Mouse (Mus musculus) lung, adult 18-20 months (tissue): ENCODE measurements around the gene Cnot3.
A peak's percentile ranks its signal among the peaks of the same experiment; 100 is the strongest.
"Not testable (repeated sequence)": the region's sequence is repeated elsewhere in the genome, so short reads cannot be mapped to it uniquely, and the experiment has no call there.

Experiments
- DNase-seq, 2 experiments: peaks; one replicate each; pipeline ENCODE4 v3.0.0; 2022; ENCODE audit warnings: mixed read lengths in 2 of 2

Cnot3 gene

DNA sequence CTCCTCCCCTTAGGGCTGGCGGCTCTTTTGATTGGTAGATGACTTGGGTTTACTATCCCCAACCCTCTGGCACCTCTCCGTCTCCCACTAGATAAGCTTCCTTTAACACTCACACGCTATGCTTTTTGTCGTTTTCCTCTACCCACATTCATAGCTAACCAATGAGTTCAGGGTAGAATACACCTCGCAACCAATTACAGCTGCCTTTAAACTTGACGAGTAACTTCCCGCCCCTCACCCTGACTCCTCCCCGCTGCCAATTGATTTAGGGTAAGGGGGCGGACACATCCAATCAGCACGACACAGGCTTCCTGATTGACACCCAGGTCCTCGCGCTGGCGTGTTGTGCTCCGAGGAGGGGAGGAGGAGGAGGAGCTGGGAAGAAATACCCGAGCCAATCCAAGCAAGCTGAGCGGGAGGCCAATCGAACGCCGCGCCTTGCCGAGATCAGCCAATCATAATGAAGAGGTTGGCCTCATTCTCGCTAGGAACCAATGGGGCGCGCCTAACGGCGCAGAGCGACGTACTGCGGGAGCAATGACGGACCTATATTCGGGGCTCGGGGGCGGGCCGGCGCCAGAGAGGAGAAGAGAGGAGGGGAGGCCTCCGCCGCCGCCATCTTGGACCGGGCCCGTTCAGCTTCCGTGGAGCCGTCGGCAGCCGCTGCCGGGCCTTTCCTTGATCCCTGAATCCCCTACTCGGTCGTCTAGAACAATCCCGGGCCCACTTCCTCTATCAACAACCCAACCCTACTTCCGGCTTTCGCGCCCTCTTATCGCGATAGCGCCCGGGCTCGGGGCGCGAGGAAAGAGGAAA is at the start of gene Cnot3:
Gene Cnot3 (plus strand): TSS at position 597 of the 816 bp plus-strand sequence.
- peak; percentile 100 for DNase-seq

DNA sequence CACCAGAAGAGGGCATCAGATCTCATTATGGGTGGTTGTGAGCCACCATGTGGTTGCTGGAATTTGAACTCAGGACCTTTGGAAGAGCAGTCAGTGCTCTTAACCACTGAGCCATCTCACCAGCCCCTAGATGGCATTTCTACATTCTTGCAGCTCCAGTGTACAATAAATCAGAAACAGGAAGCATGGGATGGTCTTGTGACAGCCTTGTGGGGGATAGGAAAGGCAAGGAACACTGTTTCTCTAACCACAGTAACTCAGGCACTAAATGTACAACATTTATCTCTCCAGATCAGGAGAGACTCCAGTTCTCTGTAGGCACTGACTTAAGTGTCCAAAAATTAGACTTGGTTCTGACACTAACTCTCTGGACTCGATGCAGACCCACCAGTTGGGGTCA is 47.3 kb upstream of the Cnot3 start:
- DNase-seq, result not testable (repeated sequence)

DNA sequence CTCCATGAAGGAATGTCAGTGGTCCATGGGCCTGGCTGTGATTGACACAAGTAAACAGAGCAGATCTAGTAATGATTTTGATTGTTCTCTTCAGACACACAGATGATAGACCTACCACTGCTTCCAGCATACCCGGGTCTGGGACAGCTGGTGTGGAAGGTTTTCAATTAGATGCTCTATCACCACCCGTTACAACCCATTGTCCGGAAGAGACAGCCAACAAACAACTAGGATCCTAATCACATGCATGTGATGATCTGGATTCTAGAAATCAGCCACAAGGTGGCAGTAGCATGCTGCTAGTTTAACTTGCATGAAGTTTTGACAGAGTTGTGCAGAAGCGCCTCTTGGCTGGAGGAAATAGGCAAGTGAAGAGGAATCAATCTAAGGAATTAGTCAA is 43.9 kb upstream of the Cnot3 start:
- DNase-seq, result peak; percentile 44 to 61

DNA sequence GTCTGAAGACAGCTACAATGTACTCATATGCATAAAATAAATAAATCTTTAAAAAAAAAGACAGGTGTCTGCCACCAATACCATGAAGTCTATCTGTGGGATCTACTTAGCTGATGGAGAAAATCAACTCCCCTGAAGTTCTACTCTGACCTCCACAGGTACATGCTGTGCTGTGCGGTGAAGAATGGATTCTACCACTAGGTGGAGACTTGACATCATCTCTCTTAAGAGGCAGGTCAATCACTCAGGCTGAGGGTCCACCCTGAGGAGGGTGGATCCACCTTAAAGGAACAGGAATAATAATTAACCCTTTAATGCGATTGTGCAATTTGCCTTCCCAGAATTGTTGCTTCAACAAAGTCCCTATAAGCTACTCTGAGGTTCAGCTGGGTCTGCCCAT is 38.3 kb upstream of the Cnot3 start:
- DNase-seq, result no peak

DNA sequence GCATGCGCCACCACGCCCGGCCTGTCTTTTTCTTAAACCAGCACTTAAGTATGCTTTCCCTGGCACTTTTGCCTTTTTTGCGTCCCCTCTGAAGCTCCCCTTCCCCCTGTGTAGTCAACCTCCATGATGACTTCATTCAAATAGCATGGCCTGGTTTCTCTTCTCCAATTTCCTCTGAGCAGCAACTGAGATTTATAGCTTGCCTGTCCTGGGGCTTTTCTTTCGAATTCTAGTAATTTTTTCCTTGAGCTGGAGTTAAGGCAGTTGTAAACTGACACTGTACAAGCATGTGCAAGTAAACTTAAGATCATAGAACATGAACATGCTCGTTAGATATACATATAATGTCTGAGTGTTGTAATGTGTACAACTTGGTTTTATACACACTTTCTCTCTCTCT is 37.7 kb upstream of the Cnot3 start:
- DNase-seq, result no peak

DNA sequence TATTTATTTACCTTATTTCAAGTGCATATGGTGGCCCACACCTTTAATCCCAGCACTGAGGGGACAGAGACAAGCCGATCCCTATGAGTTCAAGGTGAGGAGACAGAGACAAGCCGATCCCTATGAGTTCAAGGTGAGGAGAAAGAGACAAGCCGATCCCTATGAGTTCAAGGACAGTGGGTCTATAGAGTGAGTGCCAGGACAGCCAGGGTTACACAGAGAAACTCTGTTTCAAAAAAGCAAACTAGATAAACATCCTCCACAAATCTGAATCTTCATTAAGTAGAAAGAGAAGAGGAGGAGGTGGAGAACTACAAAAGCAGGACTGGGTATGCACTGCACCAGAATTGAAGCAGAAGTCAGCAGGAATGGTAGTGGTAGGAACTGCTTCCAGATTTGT is 36.4 kb upstream of the Cnot3 start:
- DNase-seq, result no peak

DNA sequence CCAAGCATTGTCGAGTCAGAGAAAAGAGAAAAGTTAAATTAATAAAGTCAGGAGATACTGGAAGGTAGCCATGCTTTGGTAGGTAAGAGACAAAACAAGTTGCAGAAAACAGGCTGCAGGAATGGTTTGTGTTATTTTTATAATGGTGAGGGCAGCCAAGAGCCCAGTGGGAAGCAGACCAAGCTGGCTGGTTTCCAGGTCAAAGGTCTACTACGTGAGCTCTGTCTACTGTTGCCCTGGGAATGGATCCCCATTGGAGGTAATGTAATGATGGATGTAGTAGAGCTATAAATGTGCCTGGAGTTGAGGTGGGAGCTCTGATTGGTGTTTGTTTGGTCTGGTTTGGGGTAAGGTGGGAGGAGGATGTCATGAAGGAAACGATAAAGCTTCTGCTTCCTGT is 36.0 kb upstream of the Cnot3 start:
- DNase-seq, result no peak

DNA sequence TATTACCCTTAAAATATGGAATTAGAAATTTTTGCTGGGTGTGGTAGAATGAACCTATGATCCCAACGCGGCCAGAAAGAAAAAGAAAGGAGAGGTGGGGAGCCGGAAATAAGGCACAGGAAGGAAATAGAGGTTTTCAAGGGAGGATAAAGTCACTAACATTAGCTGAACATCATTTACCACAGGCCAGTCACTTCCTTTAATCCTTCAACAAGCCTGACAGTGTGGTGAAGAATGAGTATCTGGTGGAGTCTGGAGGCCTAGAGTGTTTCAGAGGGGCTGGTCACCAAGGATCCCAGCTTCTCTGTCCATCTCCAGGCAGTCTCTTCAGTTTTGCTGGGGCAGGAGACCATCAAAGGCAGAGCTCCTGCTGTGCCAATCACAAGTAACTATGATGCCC is 34.6 kb upstream of the Cnot3 start:
- DNase-seq, result no peak

DNA sequence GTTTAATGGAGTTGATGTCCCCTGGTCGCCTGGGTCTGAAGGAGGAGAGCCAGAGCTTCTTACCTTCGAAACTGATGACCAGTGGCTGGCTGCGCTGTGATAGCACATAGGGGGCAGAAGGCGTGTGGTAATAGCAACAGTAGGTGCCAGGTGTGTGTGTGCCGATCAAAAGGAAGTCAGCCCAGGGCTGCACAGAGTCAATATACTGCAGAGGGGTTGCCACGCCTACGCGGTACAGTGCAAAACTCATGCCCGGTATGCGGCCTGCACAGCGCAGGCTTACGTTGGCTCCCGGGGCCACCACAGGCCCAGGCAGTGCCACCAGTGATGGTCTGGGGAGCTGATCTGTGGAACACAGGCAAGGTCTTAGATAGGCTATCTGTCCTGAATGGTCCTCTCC is 34.1 kb upstream of the Cnot3 start:
- DNase-seq, result no peak

DNA sequence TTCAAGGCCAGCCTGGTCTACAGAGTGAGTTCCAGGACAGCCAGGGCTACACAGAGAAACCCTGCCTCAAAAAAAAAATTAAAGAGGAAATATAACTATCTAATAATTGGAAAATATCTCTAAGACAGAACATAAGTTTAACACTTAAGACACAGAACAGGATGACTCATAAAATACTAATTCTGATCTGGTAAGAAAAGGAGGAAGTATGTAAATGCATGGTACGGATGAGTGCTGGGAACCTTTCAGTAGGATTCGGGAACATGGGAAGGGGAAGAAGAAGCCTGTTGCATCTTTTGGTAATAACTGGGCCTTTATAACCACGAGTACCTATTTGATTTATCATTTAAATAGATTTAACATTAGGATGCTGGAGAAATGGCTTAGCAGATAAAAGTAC is 31.0 kb upstream of the Cnot3 start:
- DNase-seq, result no peak

DNA sequence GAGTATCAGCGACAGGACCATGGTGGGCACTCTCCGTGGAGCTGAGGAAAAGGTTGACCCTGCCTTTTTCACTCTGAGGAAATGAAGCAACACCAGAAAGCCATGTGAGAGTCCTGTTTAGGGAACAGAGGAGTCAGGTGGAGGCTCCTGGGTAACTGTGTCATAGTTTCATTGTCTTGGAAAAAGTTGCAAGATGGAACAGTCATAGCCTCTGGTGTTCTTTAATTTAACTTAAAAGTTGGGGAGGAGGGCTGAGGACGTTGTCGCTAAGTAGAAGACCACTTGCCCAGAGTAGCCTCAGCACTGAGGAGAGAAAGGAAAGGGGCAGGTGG is 29.0 kb upstream of the Cnot3 start, which contains the start of gene Oscar:
Gene Oscar (minus strand): TSS at position 101 of the 332 bp plus-strand sequence.
- DNase-seq, result no peak

DNA sequence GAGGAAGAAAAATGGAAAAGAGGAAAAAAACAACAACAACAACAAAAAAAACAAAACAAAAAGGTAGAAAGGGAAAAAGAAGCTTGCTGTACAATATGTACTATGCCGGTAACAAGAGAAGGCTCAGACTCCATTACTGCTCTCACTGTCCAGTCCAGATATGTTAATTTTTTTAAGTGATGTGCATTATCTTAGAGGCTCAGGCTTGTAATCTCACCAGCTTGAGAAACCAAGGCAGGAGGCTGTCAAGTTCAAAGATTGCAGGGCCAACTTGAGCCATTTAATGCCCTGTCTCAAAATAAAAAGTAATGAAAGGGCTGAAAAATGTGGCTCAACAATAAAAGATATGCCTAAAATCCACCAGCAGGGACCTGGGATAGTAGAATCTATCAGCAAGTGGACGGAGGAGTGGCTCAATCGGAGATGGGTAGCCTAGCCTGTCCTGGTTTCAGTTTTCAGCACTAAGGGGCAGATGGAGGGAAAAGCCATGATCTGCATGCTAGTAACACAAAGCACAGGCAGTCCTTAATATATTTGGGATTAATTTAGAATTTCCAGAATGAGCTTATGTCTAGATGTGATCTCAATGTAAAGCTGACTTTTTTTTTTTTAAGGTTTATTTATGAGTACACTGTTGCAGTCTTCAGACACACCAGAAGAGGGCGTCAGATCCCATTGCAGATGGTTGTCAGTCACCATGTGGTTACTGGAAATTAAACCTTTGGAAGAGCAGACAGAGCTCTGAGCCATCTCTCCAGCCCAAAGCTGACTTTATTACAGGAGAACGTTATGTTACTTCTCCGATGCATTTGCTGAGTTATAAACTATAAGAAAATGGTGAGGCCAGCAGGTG is 28.5 kb upstream of the Cnot3 start:
- no peak for DNase-seq

DNA sequence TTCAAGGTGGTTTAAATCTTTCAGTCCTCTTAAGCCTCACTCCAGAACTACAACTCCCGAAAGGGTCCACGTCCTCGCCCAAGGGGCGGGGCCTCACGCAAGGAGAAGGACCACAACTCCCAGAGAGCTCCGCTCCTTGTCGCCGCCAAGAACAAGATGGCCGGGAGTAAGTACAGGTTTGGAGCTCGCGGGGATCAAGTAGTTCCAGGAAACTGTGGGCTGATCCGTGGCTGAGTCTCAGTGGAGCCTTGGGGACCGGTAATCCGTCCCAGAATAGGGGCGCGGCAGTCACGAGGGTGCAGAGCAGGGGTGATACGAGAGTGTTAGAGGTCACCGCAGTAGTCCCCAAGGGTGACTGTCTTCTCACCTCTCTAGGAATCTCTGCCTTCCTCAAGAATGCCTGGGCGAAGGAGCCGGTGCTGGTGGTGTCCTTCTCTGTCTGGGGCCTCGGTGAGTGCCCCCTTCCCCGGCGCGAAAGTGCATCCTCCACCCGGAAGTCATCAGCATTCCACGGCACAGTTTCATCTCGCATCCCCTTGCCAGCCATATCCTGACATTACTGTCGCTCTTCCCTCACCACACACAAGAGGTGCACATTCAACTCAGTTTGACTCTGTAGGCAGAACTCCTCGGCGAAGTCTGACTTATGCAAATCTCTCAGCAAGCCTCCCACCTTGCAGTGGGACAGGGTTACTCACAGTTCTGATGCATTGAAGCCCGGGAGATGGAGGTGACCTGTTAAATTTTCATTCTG is 27.6 kb upstream of the Cnot3 start, which contains the start of gene Ndufa3:
Gene Ndufa3 (plus strand): TSS at position 132 of the 754 bp plus-strand sequence.
- peak; percentile 90 to 93 for DNase-seq

DNA sequence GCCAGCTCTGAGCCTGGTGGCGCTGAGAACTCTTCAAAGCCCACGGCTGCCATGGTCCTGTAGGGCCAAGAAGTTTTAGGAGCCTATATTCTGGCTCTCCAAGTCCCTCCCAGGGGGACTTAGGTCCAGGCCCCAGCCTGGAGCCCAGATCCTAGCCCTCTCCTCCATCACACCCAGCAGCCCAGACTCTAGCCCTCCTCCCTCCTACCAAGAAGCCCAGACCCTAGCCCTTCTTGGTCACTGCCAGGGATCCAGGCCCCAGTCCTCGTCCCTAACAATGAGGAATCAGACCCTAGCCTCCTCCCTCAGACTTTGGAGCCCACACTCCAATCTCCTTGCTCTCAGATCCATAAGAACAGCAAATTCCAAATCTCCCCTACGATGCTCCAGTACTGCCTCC is 16.0 kb upstream of the Cnot3 start:
- DNase-seq, result no peak

DNA sequence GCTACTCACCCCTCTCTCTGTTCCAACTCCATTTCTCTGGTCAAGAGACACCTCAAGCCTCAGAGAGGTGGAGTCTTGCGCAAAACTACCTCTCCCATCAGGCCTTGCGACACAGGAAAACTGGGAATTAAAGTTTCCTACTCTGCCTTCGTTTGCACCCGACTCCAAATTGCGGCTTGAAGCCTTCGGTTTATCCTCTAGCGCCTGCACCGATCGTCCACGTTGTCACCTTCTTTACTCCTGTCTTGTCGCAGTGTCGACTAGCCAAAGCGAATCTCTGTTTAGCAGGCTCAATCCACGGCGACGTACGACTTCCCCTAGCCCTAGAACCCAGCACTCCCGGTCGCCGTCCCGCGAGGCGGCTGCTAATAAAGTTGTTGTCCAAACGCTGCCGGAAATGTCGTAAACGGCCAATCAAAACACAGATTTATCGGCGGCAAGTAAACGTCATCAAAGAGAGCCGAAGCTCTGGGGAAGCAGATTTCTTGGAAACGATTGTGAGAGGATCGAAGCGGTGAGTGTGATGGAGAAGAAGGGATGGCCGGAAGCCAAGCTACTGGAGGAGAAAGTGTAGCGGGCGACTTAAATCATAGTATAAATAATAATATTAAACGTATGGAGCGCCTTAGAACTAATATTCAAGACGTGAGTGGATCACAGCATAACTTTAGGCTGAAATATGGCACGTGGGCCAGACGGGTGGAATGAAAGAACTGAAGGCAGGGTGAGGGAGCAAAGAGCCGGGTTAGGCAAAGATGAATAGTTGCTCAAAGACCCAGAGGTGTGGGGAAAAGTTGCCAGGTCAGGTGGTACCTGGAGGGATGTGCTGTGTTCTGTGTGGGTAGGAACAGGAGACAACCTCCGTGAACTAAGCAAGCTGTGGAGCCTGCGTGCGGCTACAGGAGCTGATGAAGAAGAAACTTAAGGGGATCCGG is 15.3 kb upstream of the Cnot3 start, which contains the start of the genes Tfpt and Prpf31:
Gene Tfpt (minus strand): TSS at position 387 of the 935 bp plus-strand sequence.
Gene Prpf31 (plus strand): TSS at position 443 of the 935 bp plus-strand sequence.
- DNase-seq, result peak; percentile 94 to 95

DNA sequence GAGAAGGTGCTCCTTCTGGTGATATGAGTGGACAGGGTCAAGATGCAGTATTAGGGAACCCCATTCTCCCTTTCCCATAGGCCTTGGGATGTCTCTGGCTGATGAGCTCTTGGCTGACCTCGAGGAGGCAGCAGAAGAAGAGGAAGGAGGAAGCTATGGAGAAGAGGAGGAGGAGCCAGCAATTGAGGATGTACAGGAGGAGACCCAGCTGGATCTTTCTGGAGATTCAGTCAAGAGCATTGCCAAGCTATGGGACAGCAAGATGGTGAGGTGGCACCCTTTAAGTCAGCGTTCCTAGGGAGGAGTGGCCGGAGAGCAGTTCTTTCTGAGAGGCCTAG is 14.6 kb upstream of the Cnot3 start:
- DNase-seq, result no peak

DNA sequence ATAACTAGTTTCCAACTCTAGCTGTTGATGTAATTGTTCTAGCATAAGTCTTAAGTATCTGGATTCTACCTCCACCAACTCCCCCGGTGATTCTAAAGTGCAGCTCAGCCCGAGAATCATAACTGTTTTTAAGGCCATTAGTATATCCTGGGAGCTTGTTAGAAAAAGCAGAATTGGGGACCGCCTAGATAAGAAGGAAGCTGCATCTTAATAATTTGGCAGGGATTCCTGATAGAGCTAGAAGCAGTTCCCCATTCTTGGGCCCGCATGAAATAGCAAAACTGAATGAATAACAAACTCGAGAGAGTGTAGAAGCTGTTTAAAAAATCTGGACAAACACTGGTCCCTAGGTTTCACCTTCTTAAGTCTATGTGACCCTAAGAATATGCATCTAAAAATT is 1.7 kb upstream of the Cnot3 start:
- no peak for DNase-seq

DNA sequence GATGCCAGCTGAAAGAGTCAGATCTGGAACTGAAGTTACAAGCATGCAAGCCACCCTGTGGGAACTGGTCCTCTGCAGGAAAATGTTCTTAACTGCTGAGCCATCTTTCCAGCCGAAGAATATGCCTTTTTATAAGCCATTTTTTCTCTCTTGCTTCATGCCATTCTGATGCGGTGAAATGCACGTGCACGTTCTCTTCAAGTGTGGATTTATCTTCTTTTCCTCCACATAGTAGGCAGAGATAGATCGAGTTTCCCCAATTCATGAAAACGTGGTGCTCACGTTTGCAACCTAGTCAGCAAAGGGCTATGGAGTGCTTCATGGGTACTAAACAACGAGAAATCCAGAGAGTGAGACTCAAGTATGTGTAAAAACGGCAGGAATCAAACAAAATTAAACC is 1.2 kb upstream of the Cnot3 start:
- DNase-seq, result no peak

DNA sequence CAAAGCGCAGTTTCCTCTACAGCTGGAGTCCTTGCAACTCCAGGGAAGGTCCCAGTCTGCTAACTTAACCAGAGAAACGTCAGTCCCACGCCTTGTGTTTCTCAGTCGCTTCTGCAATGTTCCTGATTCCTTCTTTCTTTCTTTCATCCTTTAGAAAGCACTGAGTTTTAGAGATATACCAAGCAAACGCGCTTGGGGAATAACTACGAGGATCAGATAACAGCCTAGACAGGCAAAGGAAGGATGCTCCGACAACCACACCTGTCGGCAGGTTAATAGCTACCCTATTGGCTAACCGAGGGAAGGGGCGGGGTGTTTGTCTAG is 758 bp upstream of the Cnot3 start:
- DNase-seq, result no peak

DNA sequence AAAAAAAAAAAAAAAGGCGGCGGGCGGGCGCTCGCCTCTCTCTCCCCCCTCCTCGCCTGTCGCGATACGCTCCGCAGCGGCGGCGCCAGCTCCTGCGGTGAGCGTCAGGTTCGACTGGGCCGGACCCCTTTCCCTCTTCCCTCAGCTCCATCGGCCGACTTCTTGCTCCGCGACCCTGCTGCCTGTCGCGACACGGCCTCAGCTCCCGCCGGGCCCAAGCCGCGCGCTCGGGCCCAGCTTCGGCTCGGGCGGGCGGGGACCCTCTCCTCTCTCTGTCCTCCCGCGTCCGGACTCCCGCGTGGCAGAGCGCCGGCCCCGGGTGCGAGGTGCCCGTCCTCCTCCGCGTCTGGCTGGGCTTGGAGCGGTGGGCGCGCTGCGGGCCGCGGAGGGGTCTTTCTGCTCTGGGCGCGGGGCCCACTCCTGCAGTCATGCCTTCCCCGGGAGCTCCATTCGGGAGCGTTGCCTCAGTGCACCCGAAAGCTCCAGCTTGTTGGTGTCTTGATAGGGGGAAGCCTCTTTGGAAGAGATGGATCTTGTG is 489 bp downstream of the Cnot3 start:
- DNase-seq, result no peak

DNA sequence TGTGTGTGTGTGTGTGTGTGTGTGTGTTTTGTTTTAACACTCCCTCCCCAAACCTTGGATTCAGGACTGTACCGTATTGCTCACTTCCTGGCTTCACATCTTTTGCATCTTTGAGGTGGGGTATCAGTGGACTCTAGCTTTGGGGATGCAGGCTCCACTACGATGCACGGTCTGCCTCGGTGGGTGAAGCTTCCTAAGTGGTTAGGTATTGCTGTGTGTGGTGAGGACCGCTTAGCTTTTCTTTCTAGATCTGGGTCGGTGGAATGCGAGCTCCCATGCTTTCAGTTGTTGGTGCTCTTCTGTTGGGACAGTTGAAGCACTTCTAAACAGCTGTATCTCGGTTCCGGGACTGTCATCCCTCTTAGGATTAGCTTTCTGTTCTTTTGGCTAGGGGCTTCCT is 1.1 kb downstream of the Cnot3 start:
- no peak for DNase-seq

DNA sequence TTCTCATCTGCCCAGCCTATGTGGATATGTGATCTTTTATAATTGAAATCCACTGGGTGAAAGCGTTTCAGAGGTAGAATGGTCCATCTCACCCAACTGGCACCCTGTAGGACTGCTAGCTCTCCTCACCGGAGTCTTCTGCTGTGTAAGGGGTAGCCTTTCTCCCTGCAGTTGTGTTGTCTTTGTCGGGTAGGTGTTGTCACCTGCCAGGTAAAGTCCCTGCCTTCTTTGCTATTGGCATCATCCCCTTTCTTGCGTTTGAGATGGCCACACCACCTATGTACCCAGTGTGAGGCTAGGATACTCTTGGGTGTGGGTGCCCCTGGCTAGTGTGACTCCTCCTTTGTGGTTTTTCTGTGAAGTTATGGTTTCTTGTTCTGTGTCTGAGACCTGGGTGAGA is 1.6 kb downstream of the Cnot3 start:
- no peak for DNase-seq
